Mouse (Mus musculus): Measurements from ENCODE around the gene Etl4. TPM values are rescaled to one million over a fixed set of nuclear protein-coding genes. Genes with fewer than 3 reads are reported as not detected.
A peak's percentile ranks its signal among the peaks of the same experiment; 100 is the strongest.

Etl4 gene
- 100 to 1,000 TPM; 129 TPM for total RNA-seq (2021)

DNA sequence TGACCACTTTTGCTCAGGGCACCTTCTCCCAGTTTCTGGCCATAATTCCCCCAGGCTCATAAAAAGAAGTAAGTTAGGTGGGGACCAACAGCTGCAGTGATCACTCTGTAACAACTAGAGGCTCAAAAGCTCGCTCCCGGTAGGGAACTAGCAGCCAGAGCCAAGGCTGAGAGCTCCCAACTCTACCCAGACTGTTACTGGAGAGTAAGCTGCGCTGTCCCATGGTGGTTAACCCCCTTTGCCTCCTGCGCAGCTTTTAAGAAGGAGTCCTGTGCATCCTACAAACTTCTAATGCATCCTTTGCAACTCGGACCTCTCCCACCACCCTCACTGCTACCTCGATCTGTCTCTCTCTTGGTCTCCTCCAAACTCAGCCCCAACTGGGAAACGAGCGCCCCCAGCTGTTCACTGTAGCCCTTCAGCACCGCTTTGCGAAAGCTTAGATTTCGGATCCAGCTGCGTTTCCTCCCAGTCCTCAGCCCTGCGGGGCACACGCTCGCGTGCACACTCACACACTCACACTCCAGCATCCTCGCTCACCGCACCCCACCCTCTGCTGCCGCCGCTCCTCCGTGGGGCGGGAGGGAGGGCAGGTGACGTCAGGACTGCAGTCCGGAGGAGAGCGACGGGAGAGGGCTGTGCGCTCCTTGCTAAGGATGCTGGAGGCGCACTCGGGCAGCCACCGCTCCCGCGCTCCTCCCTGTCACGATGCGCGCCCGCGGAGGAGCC lies at the start of gene Etl4:
Gene Etl4 (plus strand): TSS at position 610 of the 729 bp plus-strand sequence.
- peak; percentile 78 to 86 for DNase-seq (ENCODE audit: low spot score in 2 of 2)
- intact Hi-C loops (cut with DNase I), result loop anchor here (5.0 kb wide), 3 partner anchors 152 to 492 kb away; no protein-coding TSS in a partner anchor

DNA sequence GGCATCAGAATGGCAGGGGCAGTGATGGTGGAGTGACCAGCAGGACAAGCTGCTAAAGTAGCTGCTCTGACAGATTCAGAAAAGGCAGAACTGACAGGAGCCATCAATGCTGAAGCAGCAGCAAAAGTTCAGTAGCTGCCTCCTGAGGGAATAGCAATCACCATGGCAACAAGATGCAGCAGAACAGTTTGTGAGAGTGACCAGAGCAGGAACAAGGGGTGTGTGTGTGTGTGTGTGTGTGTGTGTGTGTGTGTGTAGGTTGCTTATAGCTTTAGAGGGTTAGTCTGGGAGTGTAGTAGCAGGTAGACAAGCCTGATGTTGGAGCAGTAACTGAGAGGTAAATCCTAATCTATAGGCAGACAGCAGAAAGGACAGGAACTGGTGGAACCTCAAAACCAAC lies 40.4 kb upstream of the Etl4 start:
- intact Hi-C loops (cut with DNase I), result no loop called here
- no peak for DNase-seq (ENCODE audit: low spot score in 2 of 2)

DNA sequence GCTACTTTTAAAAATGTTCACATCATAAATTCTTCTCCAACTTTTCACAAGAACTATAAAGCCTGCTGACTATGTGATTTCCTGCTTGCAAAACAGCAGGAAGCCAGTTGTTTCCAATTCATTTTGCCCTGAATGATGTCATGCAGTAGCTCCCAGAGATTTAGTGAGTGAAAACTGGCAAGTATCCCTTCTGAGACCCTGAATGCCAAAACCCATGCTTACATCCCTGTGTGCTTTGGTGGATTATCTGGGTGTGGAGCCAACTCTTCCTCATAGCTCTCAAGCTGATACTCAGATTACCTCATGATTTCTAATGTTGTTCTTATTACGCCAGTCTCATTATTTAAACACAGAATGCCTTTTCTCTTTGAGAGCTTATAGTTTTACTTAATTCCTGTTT lies 37.7 kb upstream of the Etl4 start:
- intact Hi-C loops (cut with DNase I), result no loop called here

DNA sequence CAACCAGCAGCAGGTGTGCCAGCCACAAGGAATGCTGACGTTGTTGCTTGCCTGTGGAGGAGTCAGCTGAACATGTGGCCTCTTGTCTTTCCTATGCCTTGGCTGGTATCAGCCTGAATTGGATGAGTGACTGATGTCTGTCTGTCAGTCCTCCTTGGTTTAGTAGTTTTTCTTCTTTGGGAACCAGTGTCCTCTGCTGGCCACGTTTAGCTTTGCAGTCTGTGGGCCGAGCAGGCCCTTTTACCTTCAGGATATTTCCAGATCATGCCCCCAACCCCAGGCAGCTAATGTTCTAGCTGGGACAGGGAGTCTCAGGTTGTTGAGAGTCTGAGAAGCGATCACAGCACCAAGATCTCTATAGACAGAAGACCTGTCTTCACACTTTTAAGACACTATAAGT lies 18.7 kb upstream of the Etl4 start:
- DNase-seq (ENCODE audit: low spot score in 2 of 2), result no peak

More for the DNA sequence above, 37.7 kb upstream of the Etl4 start:
- DNase-seq (ENCODE audit: low spot score in 2 of 2), result no peak

DNA sequence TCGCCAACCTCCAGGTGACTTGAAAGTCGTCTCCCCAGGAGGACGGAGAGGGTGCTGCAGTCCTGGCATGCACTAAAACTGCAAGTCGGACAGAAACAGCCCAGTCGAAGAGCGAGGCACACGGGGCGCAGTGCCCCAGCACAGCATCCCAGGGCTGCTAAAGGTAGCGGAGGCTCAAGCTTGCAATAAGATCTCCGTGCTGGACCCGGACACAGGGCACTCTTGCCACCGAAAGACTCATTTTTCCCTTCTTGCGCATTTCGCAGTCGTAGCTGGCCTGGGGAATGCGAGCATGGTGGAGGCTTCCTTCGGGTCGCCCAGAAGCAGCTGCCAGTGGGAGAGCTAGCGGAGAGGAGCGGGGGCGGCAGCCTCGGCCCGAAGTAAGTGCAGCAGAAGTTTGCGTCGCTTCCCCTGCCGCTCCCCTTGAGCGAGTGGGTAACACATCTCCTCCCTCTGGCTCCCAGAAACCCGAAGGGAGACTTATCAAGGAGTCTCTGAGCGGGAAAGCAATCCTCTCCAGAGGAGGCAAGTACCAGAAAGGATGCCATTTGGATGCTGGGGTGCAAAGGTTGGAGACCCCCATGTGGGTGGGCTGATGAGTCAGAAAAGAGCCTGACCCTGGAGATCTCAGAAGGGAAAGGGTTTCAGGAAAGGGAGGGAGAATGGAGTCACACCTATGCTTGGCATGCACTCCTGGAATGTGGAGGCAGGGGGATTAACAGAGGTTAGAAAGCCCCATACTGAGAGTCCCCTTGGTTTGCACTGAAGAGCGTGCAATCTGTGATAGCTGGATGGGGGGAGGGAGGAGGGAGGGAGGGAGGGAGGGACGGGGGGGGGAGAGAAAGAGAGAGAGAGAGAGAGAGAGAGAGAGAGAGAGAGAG lies 560 bp downstream of the Etl4 start:
- DNase-seq (ENCODE audit: low spot score in 2 of 2), result peak; percentile 63 to 83
- intact Hi-C loops (cut with DNase I), result loop anchor here (5.0 kb wide), 3 partner anchors 153 to 493 kb away; no protein-coding TSS in a partner anchor

More for the DNA sequence above, 18.7 kb upstream of the Etl4 start:
- intact Hi-C loops (cut with DNase I), result no loop called here

DNA sequence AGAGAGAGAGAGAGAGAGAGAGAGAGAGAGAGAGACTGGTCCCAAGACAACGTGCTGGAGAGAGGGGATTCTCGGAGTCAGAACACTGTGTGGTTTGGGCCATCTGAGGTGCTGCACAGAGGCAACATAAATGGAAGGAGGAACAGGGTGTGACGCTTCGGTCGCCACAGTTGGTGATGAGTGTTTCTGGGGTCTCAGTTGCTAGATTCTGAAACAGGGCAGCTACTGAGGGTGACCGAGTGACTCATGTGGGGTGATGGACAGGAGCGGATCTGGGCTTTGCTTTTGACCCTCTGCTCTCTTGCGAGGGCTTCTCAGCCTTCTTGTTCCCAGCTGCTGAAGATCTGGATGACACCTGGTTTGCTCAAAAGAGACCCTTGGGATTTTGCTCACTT lies 1.2 kb downstream of the Etl4 start:
- no peak for DNase-seq (ENCODE audit: low spot score in 2 of 2)
- intact Hi-C loops (cut with DNase I), result no loop called here

DNA sequence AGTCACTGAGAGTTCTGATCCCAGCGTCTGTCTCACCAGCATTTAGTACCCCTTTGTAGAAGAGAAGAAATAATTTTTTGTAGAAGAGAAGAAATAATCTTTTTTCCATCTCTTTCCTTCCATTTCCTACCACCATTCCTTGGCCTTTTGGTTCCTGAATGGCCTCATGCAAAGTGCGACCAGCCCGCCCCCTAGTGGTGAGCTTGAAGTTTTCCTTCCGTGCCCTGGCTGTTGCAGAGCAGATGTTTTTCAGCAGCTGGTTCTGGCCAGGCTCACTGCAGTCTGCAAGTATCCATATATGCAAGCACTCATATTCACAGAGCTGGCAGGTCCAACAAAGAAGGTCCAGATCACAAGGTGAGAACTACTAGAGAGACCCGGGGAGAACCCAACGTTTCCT lies 9.6 kb downstream of the Etl4 start:
- intact Hi-C loops (cut with DNase I), result no loop called here
- DNase-seq (ENCODE audit: low spot score in 2 of 2), result no peak

DNA sequence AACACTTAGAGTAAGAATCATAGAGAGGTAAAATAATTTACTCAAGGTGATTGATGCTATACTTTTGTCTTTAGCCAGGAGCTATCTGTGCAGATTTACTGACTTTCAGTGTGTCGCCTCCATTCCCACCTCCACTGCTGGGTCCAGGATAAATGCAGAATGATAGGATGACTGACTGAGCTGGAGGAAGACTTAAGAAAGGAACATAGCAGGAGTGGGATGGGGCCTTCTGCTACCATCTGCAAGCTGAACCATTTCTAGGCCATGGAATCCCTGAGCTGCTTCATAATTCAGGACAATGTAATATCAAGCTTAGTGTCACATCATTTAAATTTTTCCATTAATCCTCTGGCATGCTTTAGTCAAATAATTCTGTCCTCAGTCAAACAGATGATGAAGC lies 20.4 kb downstream of the Etl4 start:
- peak in 1 of 2 experiments; percentile 81 for DNase-seq (ENCODE audit: low spot score in 2 of 2)
- intact Hi-C loops (cut with DNase I), result no loop called here

DNA sequence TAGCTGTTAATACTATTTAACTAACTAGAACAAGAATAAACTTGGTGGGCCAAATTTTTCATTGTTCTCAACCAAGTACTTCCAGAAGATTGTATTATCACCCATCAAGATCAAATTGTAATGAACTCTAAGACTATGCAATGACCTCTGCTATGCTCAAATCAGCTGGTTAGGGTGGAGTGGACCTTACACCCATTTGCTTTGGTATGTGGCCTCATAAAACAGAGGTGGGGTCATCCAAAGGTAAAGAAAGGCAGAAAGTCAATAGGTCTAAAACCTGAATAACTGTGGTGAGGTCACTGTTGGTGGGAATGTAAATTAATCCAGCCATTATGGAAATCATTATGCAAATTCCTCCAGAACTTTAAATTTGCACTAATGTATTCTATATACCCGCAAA lies 24.3 kb downstream of the Etl4 start:
- intact Hi-C loops (cut with DNase I), result no loop called here
- no peak for DNase-seq (ENCODE audit: low spot score in 2 of 2)

DNA sequence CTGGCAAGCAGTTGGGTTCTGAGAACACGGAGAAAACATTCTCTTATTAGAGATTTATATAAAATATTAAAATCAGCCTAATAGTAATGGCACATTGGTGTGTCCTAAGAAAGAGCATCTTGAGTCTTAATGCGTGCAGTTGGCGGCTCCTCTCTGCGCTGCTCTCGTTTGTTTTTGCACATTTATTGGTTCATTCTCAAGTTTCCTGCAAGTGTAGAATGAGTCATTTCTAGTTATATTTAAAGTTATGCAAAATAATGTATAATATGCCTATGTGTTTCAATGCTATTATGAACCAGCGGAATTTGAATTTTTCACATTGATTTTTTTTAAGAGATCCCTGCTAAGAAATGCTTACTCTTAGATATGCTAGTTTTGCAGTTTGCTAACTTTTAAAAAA lies 35.6 kb downstream of the Etl4 start:
- DNase-seq (ENCODE audit: low spot score in 2 of 2), result peak in 1 of 2 experiments; percentile 64
- intact Hi-C loops (cut with DNase I), result no loop called here

DNA sequence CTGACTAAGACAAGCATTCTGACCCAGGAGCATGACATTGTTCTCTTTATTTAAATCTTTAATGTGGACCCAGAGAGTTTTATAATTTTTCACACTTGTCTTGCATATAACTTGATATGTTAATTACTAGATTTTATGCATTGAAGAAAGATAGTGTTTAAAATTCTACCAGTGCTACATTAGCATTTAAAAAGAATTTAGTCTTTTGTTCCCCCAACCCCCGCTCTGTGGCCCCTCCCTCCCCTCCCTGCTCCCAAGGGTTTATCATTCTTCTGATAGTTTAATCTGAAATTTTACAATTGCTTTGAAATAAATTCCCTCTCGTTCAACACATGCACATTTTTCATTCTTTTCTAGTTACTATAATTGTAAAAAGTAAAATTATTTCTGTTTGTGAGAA lies 43.4 kb downstream of the Etl4 start:
- intact Hi-C loops (cut with DNase I), result no loop called here
- DNase-seq (ENCODE audit: low spot score in 2 of 2), result no peak

DNA sequence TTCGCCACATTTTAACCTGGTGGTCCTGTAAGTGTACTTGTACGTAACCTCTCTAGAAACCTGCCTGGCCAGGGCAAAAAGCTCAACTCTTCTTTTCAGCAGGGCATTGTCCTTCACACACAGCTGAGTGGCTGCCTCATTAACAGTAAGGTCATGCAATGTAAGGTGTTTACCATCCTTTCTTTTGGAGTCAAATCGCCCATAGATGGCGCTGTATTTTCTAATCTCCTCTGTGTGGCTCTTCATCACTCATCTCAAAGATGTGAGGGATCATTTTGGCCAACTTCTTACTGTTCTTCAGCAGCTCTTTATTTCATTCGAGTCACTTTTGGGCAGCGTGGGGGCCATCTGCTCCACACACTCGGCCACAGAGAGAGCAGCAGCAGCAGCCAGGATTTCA lies 56.9 kb downstream of the Etl4 start:
- intact Hi-C loops (cut with DNase I), result no loop called here

DNA sequence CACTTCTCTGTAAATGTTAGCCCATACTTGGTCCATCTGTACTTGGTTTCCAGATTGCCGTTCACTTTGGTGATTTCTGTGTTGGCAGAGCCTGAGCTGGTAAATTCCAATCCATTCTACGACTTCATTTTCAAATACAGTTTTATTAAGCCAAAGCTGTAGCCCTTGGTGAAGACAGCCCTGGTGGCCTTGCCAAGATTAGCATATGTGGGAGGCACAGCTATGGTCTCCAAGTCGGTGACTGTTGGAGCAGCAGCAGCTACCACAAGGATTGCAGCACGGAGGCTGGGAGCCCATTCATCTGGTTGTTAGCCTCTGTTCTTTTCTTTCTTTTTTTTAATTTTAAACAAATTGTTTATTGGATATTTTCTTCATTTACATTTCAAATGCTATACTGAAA lies 128.1 kb downstream of the Etl4 start:
- peak in 1 of 2 experiments; percentile 25 for DNase-seq (ENCODE audit: low spot score in 2 of 2)
- intact Hi-C loops (cut with DNase I), result no loop called here

More for the DNA sequence above, 56.9 kb downstream of the Etl4 start:
- DNase-seq (ENCODE audit: low spot score in 2 of 2), result no peak

DNA sequence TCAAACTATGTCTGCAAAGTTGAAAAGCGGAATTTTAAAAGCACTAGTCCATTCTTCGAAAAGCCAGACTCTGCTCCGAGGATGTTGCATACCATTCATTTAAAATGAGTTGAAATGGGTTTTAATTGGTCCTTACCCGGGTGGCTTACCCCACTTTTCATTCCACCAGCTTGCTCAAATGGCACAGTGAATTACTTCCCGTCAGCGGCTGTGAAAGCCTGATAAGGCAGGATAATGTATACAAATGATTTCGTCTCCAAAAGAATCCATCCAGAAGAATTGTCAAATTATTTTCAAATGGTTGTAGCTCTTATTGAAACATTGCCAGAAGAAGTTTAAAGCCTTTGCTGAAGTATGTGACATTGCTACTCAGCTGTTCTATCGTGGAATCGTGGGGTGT lies 162.8 kb downstream of the Etl4 start:
- no peak for DNase-seq (ENCODE audit: low spot score in 2 of 2)
- intact Hi-C loops (cut with DNase I), result no loop called here

DNA sequence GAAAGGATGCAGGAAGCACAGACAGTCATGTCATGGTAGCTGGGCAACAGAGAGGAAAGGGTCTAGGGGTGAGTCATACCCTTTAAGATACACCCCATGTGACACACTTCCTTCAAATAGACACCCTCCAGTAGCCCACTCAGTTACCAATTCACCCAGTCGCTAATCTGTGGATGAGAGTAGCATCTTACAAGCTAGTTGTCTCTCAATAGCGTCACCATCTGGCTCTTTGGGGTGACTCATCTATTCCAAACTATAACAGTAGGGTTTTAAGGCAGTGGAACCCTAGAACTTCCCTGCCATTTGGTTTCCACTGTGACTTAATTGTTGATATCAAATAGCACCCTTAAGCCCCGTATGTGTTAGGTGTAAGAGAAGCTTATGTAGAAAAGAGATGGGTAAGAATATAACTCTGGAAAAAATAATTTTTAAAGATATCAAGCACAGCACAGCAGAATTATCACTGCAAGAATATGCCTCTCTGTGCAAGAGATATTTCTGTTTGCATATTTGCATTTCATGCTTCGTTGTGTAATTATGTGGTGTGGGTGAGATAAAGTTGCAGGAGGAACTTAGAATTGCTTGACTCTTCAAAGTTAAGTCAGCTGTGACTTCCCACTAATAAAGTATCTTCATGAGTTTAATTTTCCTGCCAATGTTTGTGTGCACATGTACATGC lies 166.7 kb downstream of the Etl4 start:
- DNase-seq (ENCODE audit: low spot score in 2 of 2), result peak in 1 of 2 experiments; percentile 58
- intact Hi-C loops (cut with DNase I), result no loop called here

DNA sequence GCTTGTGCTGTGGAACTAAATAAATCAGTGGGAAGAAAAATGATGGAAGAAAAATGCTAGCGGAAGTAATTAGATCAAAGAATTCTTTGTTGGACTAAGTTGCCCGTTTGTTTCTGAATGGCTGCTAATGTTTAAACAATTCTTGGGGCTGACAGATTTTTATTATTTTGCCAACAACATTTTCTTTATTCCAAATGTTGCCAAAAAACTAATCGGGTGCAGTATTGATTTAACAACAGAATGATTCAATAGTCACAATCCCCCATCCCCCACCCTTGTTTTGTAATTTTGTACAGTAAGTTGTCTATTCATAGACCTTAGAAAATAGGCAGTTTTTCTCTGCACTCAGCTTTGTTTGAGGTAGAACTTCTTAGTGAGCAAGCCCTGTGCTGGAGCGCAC lies 175.2 kb downstream of the Etl4 start:
- DNase-seq (ENCODE audit: low spot score in 2 of 2), result no peak
- intact Hi-C loops (cut with DNase I), result no loop called here

DNA sequence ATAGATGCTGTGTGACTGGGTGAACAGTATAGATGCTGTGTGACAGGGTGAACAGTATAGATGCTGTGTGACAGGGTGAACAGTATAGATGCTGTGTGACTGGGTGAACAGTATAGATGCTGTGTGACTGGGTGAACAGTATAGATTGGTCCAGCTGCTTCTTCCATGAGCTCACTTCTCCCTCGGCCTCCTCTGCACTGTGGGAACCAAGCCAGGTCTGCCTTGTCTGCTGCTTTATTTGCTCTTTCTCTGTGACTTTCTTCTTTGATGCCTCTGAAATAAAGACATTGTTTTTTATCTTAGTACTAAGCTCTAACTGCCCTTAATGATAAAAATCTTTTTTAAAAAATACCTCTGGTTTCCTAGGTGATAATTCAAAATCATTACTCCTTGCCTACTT lies 195.9 kb downstream of the Etl4 start:
- DNase-seq (ENCODE audit: low spot score in 2 of 2), result peak in 1 of 2 experiments; percentile 44
- intact Hi-C loops (cut with DNase I), result no loop called here

DNA sequence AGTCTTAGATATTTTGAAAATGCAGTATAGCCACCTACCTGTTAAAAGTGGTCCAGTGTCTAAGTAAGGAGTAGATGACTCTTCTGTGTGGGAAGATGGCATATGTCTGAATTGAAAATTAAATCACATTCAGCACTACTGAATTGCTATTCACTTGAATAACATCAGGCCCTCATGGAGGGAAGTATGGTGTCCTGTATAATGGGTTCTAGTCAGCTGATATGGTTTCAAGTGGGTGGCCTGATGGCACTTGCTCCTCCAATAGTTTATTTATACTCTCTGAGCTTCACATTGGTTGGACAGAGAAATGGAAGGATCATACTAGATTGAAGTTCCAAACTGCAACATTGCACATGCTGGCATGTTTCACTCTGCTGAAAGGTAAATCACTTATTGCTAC lies 202.1 kb downstream of the Etl4 start:
- DNase-seq (ENCODE audit: low spot score in 2 of 2), result peak; percentile 11 to 91
- intact Hi-C loops (cut with DNase I), result loop anchor here (5.0 kb wide), 2 partner anchors 106 to 171 kb away; no protein-coding TSS in a partner anchor

DNA sequence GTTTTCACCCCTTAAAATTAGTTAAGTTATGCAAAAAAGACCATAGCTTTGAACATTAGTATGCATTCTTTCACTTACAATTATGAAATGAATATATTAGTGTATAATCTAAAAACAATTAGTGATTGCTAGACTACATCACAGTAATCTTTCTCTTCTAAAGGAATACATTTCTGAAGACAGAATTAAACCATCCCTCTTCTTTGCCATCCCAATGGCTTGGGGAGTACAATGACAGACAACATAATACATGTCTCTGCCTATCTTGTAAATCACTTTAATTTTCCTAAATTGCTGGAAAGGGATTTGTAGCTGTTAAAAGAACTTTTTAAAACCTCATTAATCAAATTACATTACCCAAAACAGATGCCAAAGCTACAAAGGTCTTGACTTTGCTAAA lies 216.3 kb downstream of the Etl4 start:
- intact Hi-C loops (cut with DNase I), result no loop called here
- no peak for DNase-seq (ENCODE audit: low spot score in 2 of 2)

DNA sequence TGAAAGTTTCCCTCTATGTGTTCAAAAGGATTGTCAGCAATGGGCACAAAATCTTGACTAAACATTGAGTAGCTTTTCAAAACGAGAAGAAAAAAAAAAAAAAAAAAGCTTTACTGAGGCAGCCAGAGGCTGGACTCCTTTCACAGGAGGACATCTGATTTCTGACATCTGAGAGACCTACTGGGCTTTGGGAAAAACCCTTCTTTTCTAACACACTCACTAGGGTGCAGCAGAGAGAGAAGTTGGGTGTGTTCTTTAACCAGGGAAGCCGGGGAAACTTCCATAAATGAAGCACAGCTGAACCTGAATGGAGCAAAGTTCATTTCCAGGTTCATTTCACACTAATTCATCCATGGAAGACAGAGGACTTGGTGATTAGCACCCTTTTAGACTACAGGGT lies 222.2 kb downstream of the Etl4 start:
- intact Hi-C loops (cut with DNase I), result no loop called here

More for the DNA sequence above, 222.2 kb downstream of the Etl4 start:
- DNase-seq (ENCODE audit: low spot score in 2 of 2), result no peak
